Mouse (Mus musculus): ENCODE measurements around the gene Hnrnpa3. TPM values are rescaled to one million over a fixed set of nuclear protein-coding genes. Genes with fewer than 3 reads are reported as not detected.

Gene Hnrnpa3
- total and polyA plus RNA-seq, 3 experiments, result 215 to 576 (median 509) TPM

DNA sequence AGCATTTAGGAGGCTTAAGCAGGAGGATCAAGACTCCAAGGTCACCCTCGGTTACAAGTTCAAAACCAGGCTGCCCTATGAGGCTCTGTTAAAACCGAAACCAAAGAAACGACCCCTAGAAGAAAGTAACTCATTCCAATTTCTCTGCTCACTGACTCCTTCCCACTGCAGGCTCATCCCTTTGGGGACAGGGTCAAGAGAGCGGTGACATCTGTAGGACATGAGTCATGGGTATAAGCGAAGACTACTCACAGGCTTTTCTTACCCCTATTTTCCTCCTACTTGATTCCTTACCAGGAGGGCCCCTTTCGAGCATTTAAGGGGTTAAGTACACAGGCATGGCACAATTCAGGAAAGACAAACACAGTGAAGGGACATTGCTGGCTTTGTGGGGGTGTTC, 15.1 kb upstream of the Hnrnpa3 start:
- H3K36me3 ChIP-seq (replicated peaks), result no peaks in the 10 kb centered on the region
- DNase-seq (ENCODE audit: low spot score), result no peak
- no peak overlapping the region for H3K4me3 ChIP-seq (ENCODE audit: low read depth, low read length)
- H3K9me3 ChIP-seq (replicated peaks), result no peaks in the 10 kb centered on the region
- ATAC-seq (ENCODE audit: extremely low read depth, insufficient number of reproducible peaks, low FRiP score, poor library complexity, severe bottlenecking), result no peak
- H3K27me3 ChIP-seq (ENCODE audit: insufficient read depth, low read length), result peaks cover 7% of the 10 kb centered on the region; the same call in 1 of the 2 replicates
- TF ChIP-seq TAL1 (conservative IDR thresholded peaks at IDR 0.05; ENCODE audit: low read depth, low read length) (no peak), GATA1 (IDR thresholded peaks at IDR 0.05; ENCODE audit: borderline replicate concordance, low read length) (no peak), POLR2AphosphoS5 (IDR thresholded peaks at IDR 0.05; ENCODE audit: insufficient replicate concordance, low read depth, low read length) (no peak), CTCF (IDR thresholded peaks at IDR 0.05; ENCODE audit: low read depth, low read length) (no peak), GATA2 (IDR thresholded peaks at IDR 0.05; ENCODE audit: borderline replicate concordance, low read depth, low read length) (no peak)
- no peaks in the 10 kb centered on the region for H3K4me1 ChIP-seq (ENCODE audit: insufficient read depth, low read depth, low read length)

DNA sequence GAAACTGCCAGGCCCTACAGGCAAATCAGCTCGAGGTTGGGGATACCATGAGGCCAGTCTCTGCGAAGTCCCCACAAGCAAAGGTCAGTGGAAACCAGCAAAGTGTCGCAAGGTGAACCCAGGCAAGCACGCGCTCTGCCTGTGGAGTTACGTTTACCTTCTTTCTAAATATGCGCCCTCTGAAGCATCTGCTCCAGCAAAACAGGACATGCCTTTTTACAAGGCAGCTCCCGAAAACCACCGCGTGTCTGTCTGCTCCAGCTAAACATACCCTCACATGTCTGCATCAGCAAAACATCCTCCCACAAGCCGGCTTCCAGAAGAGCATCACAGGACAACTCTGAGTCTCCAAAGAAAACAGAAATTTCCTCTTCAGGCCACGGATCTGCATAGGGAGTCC, 13.8 kb upstream of the Hnrnpa3 start:
- no peak overlapping the region for H3K4me3 ChIP-seq (ENCODE audit: low read depth, low read length)
- no peaks in the 10 kb centered on the region for H3K4me1 ChIP-seq (ENCODE audit: insufficient read depth, low read depth, low read length)
- peaks cover 7% of the 10 kb centered on the region; the same call in 1 of the 2 replicates for H3K27me3 ChIP-seq (ENCODE audit: insufficient read depth, low read length)
- DNase-seq (ENCODE audit: low spot score) (no peak), ATAC-seq (ENCODE audit: extremely low read depth, insufficient number of reproducible peaks, low FRiP score, poor library complexity, severe bottlenecking) (no peak)
- no peaks in the 10 kb centered on the region for H3K9me3 ChIP-seq (replicated peaks)
- no peaks in the 10 kb centered on the region for H3K36me3 ChIP-seq (replicated peaks)
- TF ChIP-seq GATA1 (IDR thresholded peaks at IDR 0.05; ENCODE audit: borderline replicate concordance, low read length) (no peak), CTCF (IDR thresholded peaks at IDR 0.05; ENCODE audit: low read depth, low read length) (no peak), GATA2 (IDR thresholded peaks at IDR 0.05; ENCODE audit: borderline replicate concordance, low read depth, low read length) (no peak), POLR2AphosphoS5 (IDR thresholded peaks at IDR 0.05; ENCODE audit: insufficient replicate concordance, low read depth, low read length) (no peak), TAL1 (conservative IDR thresholded peaks at IDR 0.05; ENCODE audit: low read depth, low read length) (no peak)

DNA sequence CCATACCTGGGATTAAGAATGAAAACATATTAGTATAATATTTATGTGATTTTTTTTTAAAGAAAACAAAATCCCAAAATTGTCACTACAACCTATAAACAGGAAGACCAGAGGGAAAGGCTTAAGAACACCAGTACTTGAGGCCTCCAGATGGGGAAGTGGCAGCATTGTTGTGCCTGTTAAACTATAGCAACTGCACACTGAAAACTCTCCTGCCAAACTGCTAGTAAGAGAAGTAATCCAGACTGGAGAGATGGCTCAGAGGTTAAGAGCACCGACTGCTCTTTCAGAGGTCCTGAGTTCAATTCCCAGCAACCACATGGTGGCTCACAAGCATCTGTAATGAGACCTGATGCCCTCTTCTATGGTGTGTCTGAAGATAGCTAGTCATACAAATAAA, 8.6 kb upstream of the Hnrnpa3 start:
- DNase-seq (ENCODE audit: low spot score), result no peak
- Histone ChIP-seq H3K27me3 (ENCODE audit: insufficient read depth, low read length) (no peaks in the 10 kb centered on the region), H3K4me1 (ENCODE audit: insufficient read depth, low read depth, low read length) (peaks cover 5% of the 10 kb centered on the region), H3K4me3 (ENCODE audit: low read depth, low read length) (no peak overlapping the region), H3K36me3 (replicated peaks) (no peaks in the 10 kb centered on the region), H3K9me3 (replicated peaks) (no peaks in the 10 kb centered on the region)
- TF ChIP-seq CTCF (IDR thresholded peaks at IDR 0.05; ENCODE audit: low read depth, low read length) (no peak), TAL1 (conservative IDR thresholded peaks at IDR 0.05; ENCODE audit: low read depth, low read length) (no peak), POLR2AphosphoS5 (IDR thresholded peaks at IDR 0.05; ENCODE audit: insufficient replicate concordance, low read depth, low read length) (no peak), GATA2 (IDR thresholded peaks at IDR 0.05; ENCODE audit: borderline replicate concordance, low read depth, low read length) (no peak), GATA1 (IDR thresholded peaks at IDR 0.05; ENCODE audit: borderline replicate concordance, low read length) (no peak)
- ATAC-seq (ENCODE audit: extremely low read depth, insufficient number of reproducible peaks, low FRiP score, poor library complexity, severe bottlenecking), result no peak

DNA sequence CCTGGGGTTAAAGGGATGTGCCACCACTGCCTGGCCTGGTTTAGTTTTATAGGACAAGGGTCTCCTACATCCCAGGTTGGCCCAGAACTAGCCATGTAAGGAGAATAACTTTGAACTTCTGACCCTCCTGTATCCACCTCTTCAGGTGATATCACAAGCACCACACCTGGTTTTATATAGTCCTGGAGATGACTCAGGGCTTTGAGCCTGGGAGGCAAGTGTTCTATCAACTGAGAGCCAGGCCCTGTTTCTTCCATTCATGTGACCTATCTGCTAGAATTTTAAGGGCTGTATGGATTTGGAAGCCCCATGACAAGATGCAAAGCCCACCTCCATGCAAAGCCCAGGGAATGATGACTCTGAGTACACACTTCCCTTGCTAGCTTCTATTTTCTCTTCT, 5.9 kb upstream of the Hnrnpa3 start:
- no peak overlapping the region for H3K4me3 ChIP-seq (ENCODE audit: low read depth, low read length)
- H3K4me1 ChIP-seq (ENCODE audit: insufficient read depth, low read depth, low read length), result peaks cover 21% of the 10 kb centered on the region
- ATAC-seq (ENCODE audit: extremely low read depth, insufficient number of reproducible peaks, low FRiP score, poor library complexity, severe bottlenecking), result no peak
- peaks cover 4% of the 10 kb centered on the region for H3K36me3 ChIP-seq (replicated peaks)
- no peak for DNase-seq (ENCODE audit: low spot score)
- TF ChIP-seq GATA1 (IDR thresholded peaks at IDR 0.05; ENCODE audit: borderline replicate concordance, low read length), result no peak
- no peak for TF ChIP-seq CTCF (IDR thresholded peaks at IDR 0.05; ENCODE audit: low read depth, low read length)
- TF ChIP-seq TAL1 (conservative IDR thresholded peaks at IDR 0.05; ENCODE audit: low read depth, low read length), result no peak
- TF ChIP-seq POLR2AphosphoS5 (IDR thresholded peaks at IDR 0.05; ENCODE audit: insufficient replicate concordance, low read depth, low read length), result no peak
- no peaks in the 10 kb centered on the region for H3K9me3 ChIP-seq (replicated peaks)
- H3K27me3 ChIP-seq (ENCODE audit: insufficient read depth, low read length), result no peaks in the 10 kb centered on the region

DNA sequence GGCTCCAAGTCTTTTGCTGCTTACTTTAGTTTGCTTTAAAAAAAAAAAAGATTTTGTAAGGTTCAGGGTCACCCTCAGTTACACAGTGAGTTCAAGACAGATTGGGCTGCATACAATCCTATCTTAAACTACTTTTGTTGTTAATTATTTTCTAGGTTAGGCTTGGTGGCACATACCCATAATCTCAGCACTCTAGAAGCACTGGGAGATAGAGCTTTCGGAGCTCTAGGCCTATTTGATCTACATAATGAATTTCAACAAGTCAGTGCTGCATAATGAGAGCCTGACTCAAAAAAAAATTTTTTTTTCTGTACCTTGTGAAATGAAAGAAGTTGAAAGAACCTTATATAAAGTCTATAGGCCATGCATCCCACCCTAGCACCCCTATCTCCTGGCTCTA, 4.4 kb upstream of the Hnrnpa3 start:
- no peaks in the 10 kb centered on the region for H3K27me3 ChIP-seq (ENCODE audit: insufficient read depth, low read length)
- no peak for ATAC-seq (ENCODE audit: extremely low read depth, insufficient number of reproducible peaks, low FRiP score, poor library complexity, severe bottlenecking)
- H3K4me3 ChIP-seq (ENCODE audit: low read depth, low read length), result no peak overlapping the region
- DNase-seq (ENCODE audit: low spot score), result no peak
- peaks cover 5% of the 10 kb centered on the region for H3K36me3 ChIP-seq (replicated peaks)
- H3K4me1 ChIP-seq (ENCODE audit: insufficient read depth, low read depth, low read length), result peaks cover 21% of the 10 kb centered on the region
- TF ChIP-seq TAL1 (conservative IDR thresholded peaks at IDR 0.05; ENCODE audit: low read depth, low read length), result no peak
- TF ChIP-seq POLR2AphosphoS5 (IDR thresholded peaks at IDR 0.05; ENCODE audit: insufficient replicate concordance, low read depth, low read length), result no peak
- no peak for TF ChIP-seq GATA2 (IDR thresholded peaks at IDR 0.05; ENCODE audit: borderline replicate concordance, low read depth, low read length)
- TF ChIP-seq GATA1 (IDR thresholded peaks at IDR 0.05; ENCODE audit: borderline replicate concordance, low read length), result no peak
- TF ChIP-seq CTCF (IDR thresholded peaks at IDR 0.05; ENCODE audit: low read depth, low read length), result no peak
- no peaks in the 10 kb centered on the region for H3K9me3 ChIP-seq (replicated peaks)

DNA sequence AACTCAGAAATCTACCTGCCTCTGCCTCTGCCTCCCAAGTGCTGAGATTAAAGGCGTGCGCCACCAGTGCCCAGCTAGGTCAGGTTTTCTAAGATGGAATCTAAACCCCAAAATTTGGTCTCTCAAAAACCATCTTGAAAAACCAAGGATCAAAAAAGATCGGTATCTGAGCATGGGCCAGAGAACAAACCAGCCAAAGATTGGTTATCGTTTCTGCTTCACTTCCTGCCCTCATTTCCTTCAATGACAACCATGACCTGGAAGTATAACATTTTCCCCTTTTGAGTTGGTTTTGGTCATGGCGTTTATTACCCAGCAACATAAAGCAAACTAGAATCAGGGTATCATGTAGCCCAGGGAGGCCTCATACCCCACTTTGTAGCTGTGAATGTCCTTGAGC, 2.1 kb upstream of the Hnrnpa3 start:
- peaks cover 23% of the 10 kb centered on the region for H3K4me1 ChIP-seq (ENCODE audit: insufficient read depth, low read depth, low read length)
- DNase-seq (ENCODE audit: low spot score) (no peak), ATAC-seq (ENCODE audit: extremely low read depth, insufficient number of reproducible peaks, low FRiP score, poor library complexity, severe bottlenecking) (no peak)
- H3K9me3 ChIP-seq (replicated peaks), result no peaks in the 10 kb centered on the region
- TF ChIP-seq GATA1 (IDR thresholded peaks at IDR 0.05; ENCODE audit: borderline replicate concordance, low read length) (no peak), TAL1 (conservative IDR thresholded peaks at IDR 0.05; ENCODE audit: low read depth, low read length) (no peak)
- no peaks in the 10 kb centered on the region for H3K27me3 ChIP-seq (ENCODE audit: insufficient read depth, low read length)
- no peak overlapping the region for H3K4me3 ChIP-seq (ENCODE audit: low read depth, low read length)
- H3K36me3 ChIP-seq (replicated peaks), result peaks cover 10% of the 10 kb centered on the region

All from G1E (cell line).